Mouse (Mus musculus) embryonic facial prominence, embryonic 14.5 days (tissue): Measurements from ENCODE around the gene Atg9a. TPM values are rescaled to one million over a fixed set of nuclear protein-coding genes. Genes with fewer than 3 reads are reported as not detected.

Source experiments
- ATAC-seq: fragments of 200-750 bp; cut with Nextera tagmentation; 2 replicates; pipeline ENCODE4 v1.8.0; 2017; ENCODE audit warnings: low read depth, moderate number of reproducible peaks, moderate TSS enrichment
- DNase-seq: peaks from one replicate; pipeline ENCODE4 v3.0.0-alpha.2; 2015; ENCODE audit warnings: low spot score
- H3K27ac ChIP-seq: fragments of 300-500 bp; sonication (generic); replicated peaks from 2 replicates; pipeline ENCODE4 v1.5.1; 2014; ENCODE audit warnings: low read depth, mild to moderate bottlenecking, low read length, moderate library complexity
- H3K27me3 ChIP-seq: fragments of 300-500 bp; sonication (generic); replicated peaks from 2 replicates; pipeline ENCODE4 v1.6.1; 2014; ENCODE audit warnings: low read length; ENCODE audit not compliant: control insufficient read depth, insufficient read depth
- H3K36me3 ChIP-seq: fragments of 300-500 bp; sonication (generic); 2 replicates; pipeline ENCODE4 v1.6.1; 2014; ENCODE audit warnings: low read length, mixed read lengths; ENCODE audit not compliant: control insufficient read depth, insufficient read depth
- H3K4me1 ChIP-seq: fragments of 300-500 bp; sonication (generic); 2 replicates; pipeline ENCODE4 v1.6.1; 2014; ENCODE audit warnings: antibody characterized with exemption, low read length; ENCODE audit not compliant: control insufficient read depth, insufficient read depth
- H3K4me2 ChIP-seq: fragments of 300-500 bp; sonication (generic); 2 replicates; pipeline ENCODE4 v1.6.1; 2014; ENCODE audit warnings: low read depth, mild to moderate bottlenecking, low read length, moderate library complexity, mixed read lengths
- H3K4me3 ChIP-seq: fragments of 300-500 bp; sonication (generic); 2 replicates; pipeline ENCODE4 v1.5.1; 2014; ENCODE audit warnings: low read depth, mild to moderate bottlenecking, low read length
- H3K9ac ChIP-seq: fragments of 300-500 bp; sonication (generic); 2 replicates; pipeline ENCODE4 v1.6.1; 2014; ENCODE audit warnings: low read depth, mild to moderate bottlenecking, low read length, moderate library complexity, mixed read lengths
- H3K9me3 ChIP-seq: fragments of 300-500 bp; sonication (generic); 2 replicates; pipeline ENCODE4 v1.6.1; 2016; ENCODE audit warnings: low read length; ENCODE audit not compliant: control insufficient read depth
- WGBS: fragments of 180-500 bp; shearing (Covaris S2); extraction: QIAGEN DNeasy Blood & Tissue Kit; methylation state at CpG from one replicate; pipeline ENCODE4 v1.1.7; 2014; 5-methylcytosine and 5-hydroxymethylcytosine counted together
- polyA plus RNA-seq: library from polyadenylated mRNA; unstranded; fragments of >200 nt; fragmentation: Nextera tagmentation; extraction: Ambion mirVana; gene quantifications from 2 replicates; pipeline ENCODE4 v1.2.1, GENCODE M21; 2014

Gene Atg9a
- polyA plus RNA-seq, 1 experiment from 2014 or later: 31.9 TPM

DNA sequence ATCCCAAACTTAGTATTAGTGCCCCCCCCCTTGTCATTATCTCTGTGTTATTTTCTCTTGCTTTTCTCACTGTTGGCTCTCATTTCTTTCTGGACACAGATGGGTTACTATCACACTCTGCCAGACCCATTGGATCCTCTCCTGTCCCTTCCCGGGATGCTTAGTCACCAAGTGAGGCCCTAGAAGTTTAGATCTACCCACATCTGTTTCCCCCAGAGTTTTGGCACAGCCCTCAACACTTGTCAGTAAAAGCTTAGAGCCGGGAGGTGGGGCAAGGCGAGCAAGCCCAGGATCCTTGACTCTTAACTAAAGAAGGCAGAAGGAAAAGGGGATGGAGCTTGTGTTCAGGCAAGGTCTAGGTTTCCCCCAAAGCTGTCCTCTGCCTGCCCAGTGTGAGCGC lies 37.2 kb upstream of the Atg9a start:
- Histone ChIP-seq H3K4me3 (no peak overlapping the region), H3K36me3 (no peaks in the 10 kb centered on the region), H3K4me1 (no peaks in the 10 kb centered on the region), H3K9me3 (no peaks in the 10 kb centered on the region), H3K9ac (no peak overlapping the region), H3K4me2 (no peak overlapping the region), H3K27me3 (no peaks in the 10 kb centered on the region), H3K27ac (no peak overlapping the region)
- WGBS: 67% methylated on average over 4 of the region's 4 CpGs
- ATAC-seq (no peak), DNase-seq (no peak)

DNA sequence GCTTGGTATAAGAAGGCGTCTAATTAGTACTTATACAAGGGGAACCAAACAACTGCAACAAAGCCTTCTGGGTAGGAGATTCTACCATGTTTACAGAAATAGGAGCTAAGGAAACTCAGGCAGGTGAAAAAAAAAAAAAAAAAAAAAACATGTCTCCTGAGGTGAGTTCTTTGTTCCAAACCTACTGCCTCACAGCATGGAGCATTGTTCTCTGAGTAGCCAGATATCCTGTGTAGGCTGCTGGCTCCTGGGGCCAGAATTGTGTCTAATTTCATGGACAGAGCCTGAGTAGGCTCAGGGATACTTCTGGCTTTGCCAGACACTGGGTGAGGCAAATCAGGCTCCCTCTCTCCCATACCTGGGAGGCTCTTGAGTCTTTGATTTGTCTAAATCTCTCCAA lies 35.7 kb upstream of the Atg9a start:
- no peaks in the 10 kb centered on the region for H3K27me3 ChIP-seq
- H3K27ac ChIP-seq: no peak overlapping the region
- H3K9me3 ChIP-seq: no peaks in the 10 kb centered on the region
- WGBS: 56% methylated on average over 1 of the region's 1 CpGs
- H3K9ac ChIP-seq: no peak overlapping the region
- no peak overlapping the region for H3K4me3 ChIP-seq
- no peak for ATAC-seq
- no peak overlapping the region for H3K4me2 ChIP-seq
- DNase-seq: no peak
- H3K36me3 ChIP-seq: no peaks in the 10 kb centered on the region
- H3K4me1 ChIP-seq: no peaks in the 10 kb centered on the region

DNA sequence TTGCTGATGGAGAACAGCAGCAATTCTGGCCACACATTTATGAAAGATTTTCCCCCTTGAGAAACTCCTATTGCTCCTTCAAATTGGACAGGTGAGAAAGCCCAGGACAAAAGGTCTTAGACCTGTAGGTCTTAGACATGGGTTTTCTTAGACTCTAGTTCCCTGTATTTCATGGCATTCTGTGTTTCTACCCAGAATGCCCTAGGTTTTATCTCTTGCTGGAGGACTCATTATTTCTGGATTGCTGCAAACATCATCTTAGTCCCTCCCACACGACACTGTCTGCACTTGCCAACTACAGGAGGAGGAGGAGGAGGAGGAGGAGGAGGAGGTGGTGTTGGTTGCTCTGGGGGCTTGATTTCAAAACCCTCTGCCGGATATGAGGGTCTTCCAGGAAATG lies 34.1 kb upstream of the Atg9a start:
- H3K9ac ChIP-seq: no peak overlapping the region
- H3K27ac ChIP-seq: no peak overlapping the region
- H3K4me2 ChIP-seq: no peak overlapping the region
- H3K4me3 ChIP-seq: no peak overlapping the region
- WGBS: 50% methylated on average over 2 of the region's 2 CpGs
- no peaks in the 10 kb centered on the region for H3K9me3 ChIP-seq
- ATAC-seq (no peak), DNase-seq (no peak)
- no peaks in the 10 kb centered on the region for H3K36me3 ChIP-seq
- H3K4me1 ChIP-seq: no peaks in the 10 kb centered on the region
- peaks cover 6% of the 10 kb centered on the region for H3K27me3 ChIP-seq

DNA sequence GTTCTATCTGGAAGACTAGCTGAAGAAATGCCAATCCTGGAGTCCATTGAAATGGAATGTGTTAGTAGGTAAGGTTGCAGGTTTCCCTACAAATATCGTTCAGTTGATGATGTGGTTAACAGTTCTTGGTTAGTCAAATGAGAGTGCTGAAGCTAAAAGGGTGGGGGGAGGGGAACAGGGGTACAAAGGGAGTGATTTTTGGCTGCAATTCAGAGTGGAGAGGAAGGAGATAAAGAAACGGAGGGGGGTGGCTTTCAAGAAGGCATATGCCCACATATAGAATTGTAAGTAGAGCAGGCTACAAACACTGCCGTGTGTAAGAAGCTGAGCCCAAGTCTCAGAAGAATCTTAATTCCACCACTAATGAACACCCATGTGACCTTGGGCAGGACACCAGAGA lies 33.5 kb upstream of the Atg9a start:
- Histone ChIP-seq H3K4me2 (no peak overlapping the region), H3K9ac (no peak overlapping the region), H3K27ac (no peak overlapping the region), H3K4me3 (no peak overlapping the region), H3K9me3 (no peaks in the 10 kb centered on the region), H3K36me3 (no peaks in the 10 kb centered on the region), H3K27me3 (peaks cover 13% of the 10 kb centered on the region), H3K4me1 (no peaks in the 10 kb centered on the region)
- ATAC-seq (no peak), DNase-seq (no peak)
- 60% methylated on average over 3 of the region's 3 CpGs for WGBS

DNA sequence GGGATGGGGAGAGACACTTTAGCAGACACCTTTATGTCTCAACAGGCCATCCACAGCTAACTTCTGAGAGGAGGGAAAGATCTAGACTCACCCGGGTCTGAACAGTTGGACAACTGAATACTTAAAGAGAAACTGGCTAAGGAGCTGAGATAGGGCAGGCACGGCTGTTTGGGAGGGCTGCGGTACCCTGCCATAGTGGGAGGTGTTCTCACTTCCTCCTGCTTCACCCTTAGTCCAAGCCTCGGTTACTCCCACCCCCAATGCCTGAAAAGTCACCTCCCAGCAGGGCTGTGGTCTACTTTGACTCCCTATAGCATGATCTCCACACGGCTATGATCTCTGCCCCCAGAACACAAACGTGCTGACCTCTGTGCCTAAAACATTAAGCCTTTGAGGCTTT lies 31.5 kb upstream of the Atg9a start:
- no peak overlapping the region for H3K9ac ChIP-seq
- H3K9me3 ChIP-seq: no peaks in the 10 kb centered on the region
- no peaks in the 10 kb centered on the region for H3K36me3 ChIP-seq
- H3K4me1 ChIP-seq: peaks cover 3% of the 10 kb centered on the region; the same call in 1 of the 2 replicates
- H3K27me3 ChIP-seq: peaks cover 33% of the 10 kb centered on the region
- no peak overlapping the region for H3K27ac ChIP-seq
- no peak for DNase-seq
- H3K4me2 ChIP-seq: no peak overlapping the region
- ATAC-seq: no peak
- 63% methylated on average over 6 of the region's 6 CpGs for WGBS
- H3K4me3 ChIP-seq: no peak overlapping the region

DNA sequence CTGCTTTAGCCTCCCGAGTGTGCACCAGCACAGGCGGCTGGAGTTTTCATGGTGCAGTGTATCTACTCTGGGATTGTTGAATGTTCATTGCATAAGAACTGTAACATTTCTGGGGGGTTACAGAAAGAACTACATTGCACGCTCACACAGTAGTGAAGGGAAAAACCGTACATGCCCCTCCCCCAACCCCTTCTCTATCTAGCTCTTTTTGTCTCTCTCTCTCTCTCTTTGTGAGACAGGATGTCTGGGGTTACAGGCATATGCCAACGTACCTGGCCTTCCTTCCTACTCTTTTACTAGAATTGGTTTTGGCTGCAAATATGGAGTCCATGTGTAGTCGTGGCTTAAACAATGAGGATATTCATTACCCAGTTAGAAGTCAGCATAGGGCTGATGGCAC lies 30.9 kb upstream of the Atg9a start:
- peaks cover 7% of the 10 kb centered on the region; the same call in 1 of the 2 replicates for H3K4me1 ChIP-seq
- H3K36me3 ChIP-seq: no peaks in the 10 kb centered on the region
- H3K27ac ChIP-seq: no peak overlapping the region
- WGBS: 69% methylated on average over 6 of the region's 6 CpGs
- no peak overlapping the region for H3K9ac ChIP-seq
- H3K4me2 ChIP-seq: no peak overlapping the region
- H3K27me3 ChIP-seq: peaks cover 39% of the 10 kb centered on the region
- ATAC-seq: no peak
- no peak for DNase-seq
- no peaks in the 10 kb centered on the region for H3K9me3 ChIP-seq
- H3K4me3 ChIP-seq: no peak overlapping the region

DNA sequence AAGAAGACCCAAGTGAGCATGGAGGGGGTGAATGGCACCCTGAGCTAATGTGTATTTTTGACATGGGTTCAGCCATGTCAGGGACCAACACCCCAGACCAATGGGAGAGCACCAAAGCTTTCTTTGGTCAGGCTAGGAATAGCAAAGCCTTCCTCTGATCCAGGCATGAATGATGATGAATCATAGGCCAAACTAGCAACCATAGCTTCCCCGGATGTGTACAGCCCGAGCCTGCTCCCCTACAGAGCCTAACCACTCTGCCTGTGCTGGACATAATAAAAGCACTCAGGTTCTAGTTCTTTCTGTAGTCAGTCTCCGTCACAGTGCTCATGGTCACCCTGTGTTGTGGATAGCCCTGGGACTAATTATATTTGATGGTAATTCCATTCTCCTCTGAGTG lies 29.5 kb upstream of the Atg9a start:
- no peaks in the 10 kb centered on the region for H3K9me3 ChIP-seq

DNA sequence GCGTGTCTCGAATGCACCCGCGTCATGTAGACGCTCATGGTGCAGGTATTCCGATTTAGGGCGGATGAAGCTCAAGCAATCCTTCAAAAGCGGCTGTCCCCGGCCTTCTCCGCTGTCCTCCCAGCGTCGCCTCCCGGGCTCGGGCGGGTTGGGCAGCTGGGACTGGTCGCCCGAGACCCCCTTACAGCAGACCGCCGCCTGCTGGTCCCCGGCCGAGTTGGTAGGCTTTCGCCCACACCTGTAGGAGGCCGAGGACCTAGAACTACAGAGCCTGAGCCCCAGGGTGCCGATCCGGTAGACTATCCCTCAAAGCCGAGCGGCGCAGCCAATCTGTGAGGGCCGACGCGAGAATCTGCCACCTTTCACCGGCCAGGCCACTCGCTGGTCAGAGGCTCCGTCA lies 27.5 kb upstream of the Atg9a start, which contains the start of gene Tuba4a:
Tuba4a (minus strand) TSS at position 335 of the 400 bp plus-strand sequence.
- H3K27me3 ChIP-seq: peaks cover 53% of the 10 kb centered on the region
- peak within 1 kb of the TSS; percentile 95 for H3K4me2 ChIP-seq
- no peak for DNase-seq
- peak; percentile 41 for ATAC-seq
- WGBS: under 1% methylated on average over 22 of the region's 34 CpGs
- H3K4me3 ChIP-seq: peak within 1 kb of the TSS; percentile 57
- no peak within 1 kb of the TSS for H3K27ac ChIP-seq
- peaks cover 16% of the 10 kb centered on the region for H3K36me3 ChIP-seq
- peaks cover 7% of the 10 kb centered on the region; the same call in 1 of the 2 replicates for H3K4me1 ChIP-seq
- peak within 1 kb of the TSS; percentile 52 for H3K9ac ChIP-seq
- no peaks in the 10 kb centered on the region for H3K9me3 ChIP-seq

More for the DNA sequence above, 29.5 kb upstream of the Atg9a start:
- ATAC-seq (no peak), DNase-seq (no peak)
- H3K27me3 ChIP-seq: peaks cover 52% of the 10 kb centered on the region
- WGBS: 69% methylated on average over 3 of the region's 3 CpGs
- H3K9ac ChIP-seq: no peak overlapping the region
- no peak overlapping the region for H3K4me3 ChIP-seq
- H3K4me2 ChIP-seq: no peak overlapping the region
- no peak overlapping the region for H3K27ac ChIP-seq
- H3K36me3 ChIP-seq: no peaks in the 10 kb centered on the region
- H3K4me1 ChIP-seq: peaks cover 7% of the 10 kb centered on the region; the same call in 1 of the 2 replicates

DNA sequence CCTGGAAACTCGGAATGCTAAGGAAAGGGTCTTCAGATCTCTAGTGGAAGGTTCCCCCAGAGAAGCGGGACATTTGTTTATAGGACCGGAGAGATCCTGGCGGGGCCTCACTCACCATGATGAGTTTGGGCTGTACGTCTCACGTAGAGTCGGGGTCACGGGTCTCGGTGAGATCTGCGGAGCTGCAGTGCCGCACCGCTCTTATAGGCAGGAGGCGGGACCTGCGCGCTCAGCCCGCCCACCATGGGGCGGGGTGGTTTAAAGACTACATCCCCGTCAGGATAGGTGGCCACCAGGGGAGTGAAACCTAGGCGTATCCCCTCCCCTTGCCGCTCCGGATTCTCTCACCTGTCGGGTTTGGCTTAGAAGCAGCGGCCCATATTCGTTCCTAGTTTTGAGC lies 27.1 kb upstream of the Atg9a start:
- Histone ChIP-seq H3K36me3 (peaks cover 20% of the 10 kb centered on the region), H3K4me3 (peak overlapping the region; percentile 57), H3K9me3 (no peaks in the 10 kb centered on the region), H3K4me2 (peak overlapping the region; percentile 95), H3K27ac (no peak overlapping the region), H3K9ac (peak overlapping the region; percentile 52), H3K4me1 (peaks cover 7% of the 10 kb centered on the region; the same call in 1 of the 2 replicates), H3K27me3 (peaks cover 53% of the 10 kb centered on the region)
- WGBS: 0% methylated on average over 18 of the region's 24 CpGs
- peak; percentile 93 for ATAC-seq
- DNase-seq: peak; percentile 89
